Mouse (Mus musculus): ENCODE results near the gene Gm11568. TPM values are rescaled to one million over a fixed set of nuclear protein-coding genes. Genes with fewer than 3 reads are reported as not detected.
"Not testable (repeated sequence)": the region's sequence is repeated elsewhere in the genome, so short reads cannot be mapped to it uniquely, and the experiment has no call there.

Gene Gm11568
- not detected for total RNA-seq (2021)
- long read RNA-seq, experiment 1 = 0 reads
- long read RNA-seq, experiment 2 = 0 reads

GRCm38 (mm10) chr11:99857617-99858016 lies at the start of gene Gm11568:
TSS of gene Gm11568 (plus strand) at chr11:99857917.
- DNase-seq (ENCODE audit: low spot score in 2 of 2) = no peak

- DNase-seq (ENCODE audit: low spot score in 2 of 2) = not testable (repeated sequence)
Observed at GRCm38 (mm10) chr11:99809792-99810191, 47.9 kb upstream of the Gm11568 start, which contains the start of gene Krtap4-13. TSS of gene Krtap4-13 (minus strand) at chr11:99809892.

- DNase-seq (ENCODE audit: low spot score in 2 of 2) = not testable (repeated sequence)
Observed at GRCm38 (mm10) chr11:99815566-99815965, 42.2 kb upstream of the Gm11568 start, which contains the start of gene Gm11564. TSS of gene Gm11564 (minus strand) at chr11:99815666.

GRCm38 (mm10) chr11:99837966-99838365 lies 19.8 kb upstream of the Gm11568 start, which contains the start of gene 2300003K06Rik:
TSS of gene 2300003K06Rik (minus strand) at chr11:99838066.
- DNase-seq (ENCODE audit: low spot score in 2 of 2) = no peak

- DNase-seq (ENCODE audit: low spot score in 2 of 2) = no peak
Observed at GRCm38 (mm10) chr11:99842185-99842584, 15.5 kb upstream of the Gm11568 start.

GRCm38 (mm10) chr11:99846746-99847145 lies 11.0 kb upstream of the Gm11568 start:
- no peak for DNase-seq (ENCODE audit: low spot score in 2 of 2)

- no peak for DNase-seq (ENCODE audit: low spot score in 2 of 2)
Observed at GRCm38 (mm10) chr11:99851508-99851907, 6.2 kb upstream of the Gm11568 start, which contains the start of gene Krtap4-16. TSS of gene Krtap4-16 (minus strand) at chr11:99851608.

GRCm38 (mm10) chr11:99854121-99854520 lies 3.6 kb upstream of the Gm11568 start:
- no peak for DNase-seq (ENCODE audit: low spot score in 2 of 2)

- DNase-seq (ENCODE audit: low spot score in 2 of 2) = no peak
Observed at GRCm38 (mm10) chr11:99858761-99859160, 1.0 kb downstream of the Gm11568 start.

GRCm38 (mm10) chr11:99864176-99864575 lies 6.5 kb downstream of the Gm11568 start, which contains the start of gene Gm11559:
TSS of gene Gm11559 (plus strand) at chr11:99864476.
- DNase-seq (ENCODE audit: low spot score in 2 of 2) = not testable (repeated sequence)

GRCm38 (mm10) chr11:99873089-99873488 lies 15.4 kb downstream of the Gm11568 start, which contains the start of gene Krtap9-1:
TSS of gene Krtap9-1 (plus strand) at chr11:99873389.
- not testable (repeated sequence) for DNase-seq (ENCODE audit: low spot score in 2 of 2)

- not testable (repeated sequence) for DNase-seq (ENCODE audit: low spot score in 2 of 2)
Observed at GRCm38 (mm10) chr11:99878887-99879286, 21.2 kb downstream of the Gm11568 start, which contains the start of gene Gm11567. TSS of gene Gm11567 (plus strand) at chr11:99879187.

GRCm38 (mm10) chr11:99907620-99908019 lies 49.9 kb downstream of the Gm11568 start, which contains the start of gene Krtap31-1:
TSS of gene Krtap31-1 (plus strand) at chr11:99907920.
- no peak for DNase-seq (ENCODE audit: low spot score in 2 of 2)

Other genes with a start within 250 kb of the Gm11568 start
- not detected for gene Gm11937, start 247.7 kb upstream of the Gm11568 start, total RNA-seq (2021)
- not detected for gene Krtap2-4, start 243.1 kb upstream of the Gm11568 start, total RNA-seq (2021)
- gene Gm11562, start 237.5 kb upstream of the Gm11568 start, total RNA-seq (2021) = not detected
- gene Krtap4-1, start 229.7 kb upstream of the Gm11568 start, total RNA-seq (2021) = not detected
- not detected for gene Krtap4-2, start 222.8 kb upstream of the Gm11568 start, total RNA-seq (2021)
- gene Krtap4-7, start 213.8 kb upstream of the Gm11568 start, total RNA-seq (2021) = not detected
- gene Gm11555, start 207.7 kb upstream of the Gm11568 start, total RNA-seq (2021) = not detected
- not detected for gene Gm11563, start 199.0 kb upstream of the Gm11568 start, total RNA-seq (2021)
- gene Krtap4-6, start 192.0 kb upstream of the Gm11568 start, total RNA-seq (2021) = not detected
- not detected for gene Gm14190, start 167.2 kb upstream of the Gm11568 start, total RNA-seq (2021)
- not detected for gene Gm14180, start 123.6 kb upstream of the Gm11568 start, total RNA-seq (2021)
- not detected for gene Gm11595, start 85.0 kb upstream of the Gm11568 start, total RNA-seq (2021)
- not detected for gene Krtap4-8, start 77.2 kb upstream of the Gm11568 start, total RNA-seq (2021)
- gene Krtap4-9, start 72.7 kb upstream of the Gm11568 start, total RNA-seq (2021) = not detected
- gene Gm11596, start 64.5 kb upstream of the Gm11568 start, total RNA-seq (2021) = not detected
- gene Gm11569, start 59.0 kb upstream of the Gm11568 start, total RNA-seq (2021) = not detected
- gene Gm11554, start 53.5 kb upstream of the Gm11568 start, total RNA-seq (2021) = not detected
- not detected for gene Krtap4-13, start 48.0 kb upstream of the Gm11568 start, total RNA-seq (2021)
- not detected for gene Gm11564, start 42.3 kb upstream of the Gm11568 start, total RNA-seq (2021)
- not detected for gene 2300003K06Rik, start 19.9 kb upstream of the Gm11568 start, total RNA-seq (2021)
- gene Krtap4-16, start 6.3 kb upstream of the Gm11568 start, total RNA-seq (2021) = not detected
- gene Gm11559, start 6.6 kb downstream of the Gm11568 start, total RNA-seq (2021) = not detected
- gene Krtap9-1, start 15.5 kb downstream of the Gm11568 start, total RNA-seq (2021) = not detected
- not detected for gene Gm11567, start 21.3 kb downstream of the Gm11568 start, total RNA-seq (2021)
- gene Krtap31-1, start 50.0 kb downstream of the Gm11568 start, total RNA-seq (2021) = not detected
- not detected for gene Gm11565, start 56.8 kb downstream of the Gm11568 start, total RNA-seq (2021)
- not detected for gene Krtap31-2, start 78.4 kb downstream of the Gm11568 start, total RNA-seq (2021)
- not detected for gene Krtap9-5, start 90.6 kb downstream of the Gm11568 start, total RNA-seq (2021)
- gene Krtap29-1, start 121.1 kb downstream of the Gm11568 start, total RNA-seq (2021) = not detected
- not detected for gene Krtap16-1, start 128.7 kb downstream of the Gm11568 start, total RNA-seq (2021)
- not detected for gene Krtap17-1, start 136.1 kb downstream of the Gm11568 start, total RNA-seq (2021)
- not detected for gene Krt33a, start 158.3 kb downstream of the Gm11568 start, total RNA-seq (2021)
- gene Krt33b, start 172.0 kb downstream of the Gm11568 start, total RNA-seq (2021) = not detected
- not detected for gene Krt34, start 183.6 kb downstream of the Gm11568 start, total RNA-seq (2021)
- gene Krt31, start 192.6 kb downstream of the Gm11568 start, total RNA-seq (2021) = not detected
- gene Krt32, start 230.3 kb downstream of the Gm11568 start, total RNA-seq (2021) = not detected
- not detected for gene Krt35, start 238.3 kb downstream of the Gm11568 start, total RNA-seq (2021)
- not detected for gene Krt36, start 247.7 kb downstream of the Gm11568 start, total RNA-seq (2021)